Mouse (Mus musculus): ENCODE results near the gene Rgs7.

DNA sequence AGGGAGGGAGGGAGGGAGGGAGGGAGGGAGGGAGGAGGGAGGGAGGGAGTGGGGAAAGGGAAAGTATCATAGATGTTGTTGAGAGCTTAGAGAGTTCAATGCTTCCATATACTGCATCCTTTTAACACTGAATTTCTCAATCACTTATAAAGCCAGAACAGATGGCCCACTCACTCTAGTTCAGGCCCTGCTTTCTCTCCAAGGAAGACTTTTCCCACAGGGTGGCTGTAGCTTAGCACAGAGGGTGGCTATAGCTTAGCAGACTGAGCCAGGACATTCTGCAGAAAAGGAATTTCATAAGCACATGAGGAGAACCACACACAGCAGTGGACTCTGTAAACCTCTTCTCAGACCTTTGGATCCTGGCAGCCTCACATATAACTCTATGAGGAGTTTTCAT lies 119.7 kb downstream of the Rgs7 start:
- TF ChIP-seq CTCF (IDR thresholded peaks at IDR 0.05; ENCODE audit: low read depth) (no peak), EP300 (optimal IDR thresholded peaks at IDR 0.05) (no peak)

Measured in stomach, postnatal 0 days (tissue).